ENCODE assay signal across 8 mouse cellular contexts in genomic region chr11:50601641-50602355, GRCm38 (mm10). TPM values are rescaled to one million over a fixed set of nuclear protein-coding genes. Genes with fewer than 3 reads are reported as not detected.
DNase-seq lines count a peak whose midpoint lies in the region; ATAC-seq and TF ChIP-seq lines count a peak whose summit lies in the region.

Gene Adamts2, plus strand, starts transcription at chr11:50602084.

- H3K27ac ChIP-seq in embryonic facial prominence, embryonic 11.5 days (replicated peaks; ENCODE audit: low read depth, low read length), result no peak within 1 kb of the TSS
- H3K27ac ChIP-seq in heart, adult 2 months, result peak within 1 kb of the TSS; percentile 61
- H3K27ac ChIP-seq in liver, embryonic 15.5 days (replicated peaks), result no peak within 1 kb of the TSS
- H3K27ac ChIP-seq in neural tube, embryonic 14.5 days (ENCODE audit: low read depth, low read length), result no peak within 1 kb of the TSS

- H3K36me3 ChIP-seq in embryonic facial prominence, embryonic 11.5 days (replicated peaks; ENCODE audit: control insufficient read depth, insufficient read depth, low read depth, low read length), result no peaks in the 10 kb centered on the region
- H3K36me3 ChIP-seq in heart, adult 2 months (ENCODE audit: control insufficient read depth, insufficient read depth, low read length), result no peaks in the 10 kb centered on the region
- no peaks in the 10 kb centered on the region for H3K36me3 ChIP-seq in liver, embryonic 15.5 days (replicated peaks)
- no peaks in the 10 kb centered on the region for H3K36me3 ChIP-seq in neural tube, embryonic 14.5 days (ENCODE audit: control insufficient read depth, insufficient read depth, low read length)

- WGBS in embryonic facial prominence, embryonic 11.5 days, result under 1% methylated on average over 75 of the region's 82 CpGs
- WGBS in heart, adult 2 months, result under 1% methylated on average over 72 of the region's 82 CpGs
- WGBS in liver, embryonic 15.5 days (ENCODE audit: insufficient replicate concordance), result 1% methylated on average over 63 of the region's 82 CpGs
- 1% methylated on average over 54 of the region's 82 CpGs for WGBS in neural tube, embryonic 14.5 days

- no peak for TF ChIP-seq POLR2A in heart, adult 2 months (IDR thresholded peaks at IDR 0.05; ENCODE audit: insufficient read depth, low read depth, low read length)

- no peaks in the 10 kb centered on the region for H3K9me3 ChIP-seq in embryonic facial prominence, embryonic 11.5 days (replicated peaks; ENCODE audit: control insufficient read depth, low read length)
- no peaks in the 10 kb centered on the region for H3K9me3 ChIP-seq in liver, embryonic 15.5 days (replicated peaks)
- no peaks in the 10 kb centered on the region for H3K9me3 ChIP-seq in neural tube, embryonic 14.5 days (ENCODE audit: control insufficient read depth, low read length)

- ATAC-seq in embryonic facial prominence, embryonic 11.5 days (replicated peaks; ENCODE audit: insufficient number of reproducible peaks, low FRiP score, low TSS enrichment, low read depth), result peak; percentile 76
- no peak for ATAC-seq in liver, embryonic 15.5 days (ENCODE audit: insufficient read depth)
- ATAC-seq in neural tube, embryonic 14.5 days (ENCODE audit: low read depth), result peak; percentile 76

- H3K9ac ChIP-seq in embryonic facial prominence, embryonic 11.5 days (replicated peaks; ENCODE audit: low read length), result peak within 1 kb of the TSS; percentile 61
- H3K9ac ChIP-seq in heart, adult 2 months (ENCODE audit: low read depth, low read length), result peak within 1 kb of the TSS; percentile 87
- H3K9ac ChIP-seq in liver, embryonic 15.5 days, result no peak within 1 kb of the TSS
- H3K9ac ChIP-seq in neural tube, embryonic 14.5 days (replicated peaks; ENCODE audit: low read depth, low read length), result peak within 1 kb of the TSS; percentile 46

- H3K27me3 ChIP-seq in embryonic facial prominence, embryonic 11.5 days (ENCODE audit: control insufficient read depth, insufficient read depth, low read length), result peaks cover 42% of the 10 kb centered on the region
- no peaks in the 10 kb centered on the region; the same call in 1 of the 2 replicates for H3K27me3 ChIP-seq in heart, adult 2 months (ENCODE audit: control insufficient read depth, insufficient read depth, low read length)
- peaks cover 68% of the 10 kb centered on the region for H3K27me3 ChIP-seq in liver, embryonic 15.5 days
- peaks cover 32% of the 10 kb centered on the region for H3K27me3 ChIP-seq in neural tube, embryonic 14.5 days (ENCODE audit: control insufficient read depth, insufficient read depth, low read length)

- peak within 1 kb of the TSS; percentile 67 for H3K4me3 ChIP-seq in embryonic facial prominence, embryonic 11.5 days (ENCODE audit: low read depth, low read length)
- H3K4me3 ChIP-seq in heart, adult 2 months, result peak within 1 kb of the TSS; percentile 70
- H3K4me3 ChIP-seq in liver, embryonic 15.5 days (replicated peaks), result peak within 1 kb of the TSS; percentile 43
- H3K4me3 ChIP-seq in neural tube, embryonic 14.5 days (ENCODE audit: low read depth, low read length), result peak within 1 kb of the TSS; percentile 59

- no peak for TF ChIP-seq EP300 in heart, adult 2 months (IDR thresholded peaks at IDR 0.05; ENCODE audit: insufficient read depth, low read depth, low read length)

- H3K4me1 ChIP-seq in embryonic facial prominence, embryonic 11.5 days (ENCODE audit: control insufficient read depth, insufficient read depth, low read length), result 0 out of 2 replicates have a peak, but pooled peaks cover 3% of the 10 kb centered on the region
- H3K4me1 ChIP-seq in heart, adult 2 months (ENCODE audit: control insufficient read depth, insufficient read depth, low read length), result no peaks in the 10 kb centered on the region
- H3K4me1 ChIP-seq in liver, embryonic 15.5 days (replicated peaks), result no peaks in the 10 kb centered on the region
- peaks cover 11% of the 10 kb centered on the region for H3K4me1 ChIP-seq in neural tube, embryonic 14.5 days (ENCODE audit: control insufficient read depth, insufficient read depth, low read length)

- DNase-seq in layer of hippocampus, postnatal 25 days (ENCODE audit: extremely low spot score in 1 of 2, low spot score in 1 of 2), result peak; percentile 38 to 39
- no peak for DNase-seq in layer of hippocampus, adult 11-12 months (ENCODE audit: low spot score)
- peak; percentile 86 for DNase-seq in embryonic facial prominence, embryonic 11.5 days (ENCODE audit: low spot score)
- DNase-seq in heart, adult 2 months, result peak; percentile 88
- peak; percentile 62 for DNase-seq in kidney, adult 18-20 months
- DNase-seq in thymus, postnatal 25 days, result peak; percentile 44

- peak; percentile 30; the same call in 1 of the 2 replicates for TF ChIP-seq CTCF in heart, adult 2 months (IDR thresholded peaks at IDR 0.05)

- H3K4me2 ChIP-seq in embryonic facial prominence, embryonic 11.5 days (ENCODE audit: low read depth, low read length), result peak within 1 kb of the TSS; percentile 99
- H3K4me2 ChIP-seq in liver, embryonic 15.5 days, result peak within 1 kb of the TSS; percentile 54
- H3K4me2 ChIP-seq in neural tube, embryonic 14.5 days (ENCODE audit: low read depth, low read length), result peak within 1 kb of the TSS; percentile 100

- H3K79me2 ChIP-seq in heart, adult 2 months (replicated peaks; ENCODE audit: control insufficient read depth, insufficient read depth, low read length), result no peaks in the 10 kb centered on the region

- intact Hi-C loops in heart, adult 2 months (cut with DNase I), result loop anchor here (5.0 kb wide), 1 partner anchor 71 kb away; no protein-coding TSS in a partner anchor

RNA-seq across cellular contexts. Expression of gene Adamts2, which starts in this region (rescaled TPM):
- 10 to 100 TPM in 1 of 2 experiments, 1 to 10 TPM in 1; 9.0 to 13.5 TPM for total RNA-seq in layer of hippocampus, postnatal 25 days (2021)
- 2.2 and 2.5 TPM in 2 replicates for polyA plus RNA-seq in embryonic facial prominence, embryonic 11.5 days (2014; fragmentation: Nextera tagmentation; extraction: Ambion mirVana)
- 10 to 100 TPM in 1 of 2 experiments, 1 to 10 TPM in 1; 8.0 to 10.6 TPM for total RNA-seq in heart, adult 2 months (2021)
- 14.4 and 18.9 TPM in 2 replicates for polyA plus RNA-seq in heart, adult 2 months (2012; rRNA removed)
- 1.4 and 1.9 TPM in 2 replicates for polyA plus RNA-seq in liver, embryonic 15.5 days (2015; fragmentation: Nextera tagmentation; extraction: Ambion mirVana)
- polyA plus RNA-seq in neural tube, embryonic 14.5 days (2014; fragmentation: Nextera tagmentation; extraction: Ambion mirVana), result 2.4 and 5.7 TPM in 2 replicates
